Mouse (Mus musculus): ENCODE measurements around the gene Carns1. TPM values are rescaled to one million over a fixed set of nuclear protein-coding genes. Genes with fewer than 3 reads are reported as not detected.
A peak's percentile ranks its signal among the peaks of the same experiment; 100 is the strongest.

The Carns1 gene
- polyA plus RNA-seq, 1 experiment from 2014 or later: 2.0 TPM

DNA sequence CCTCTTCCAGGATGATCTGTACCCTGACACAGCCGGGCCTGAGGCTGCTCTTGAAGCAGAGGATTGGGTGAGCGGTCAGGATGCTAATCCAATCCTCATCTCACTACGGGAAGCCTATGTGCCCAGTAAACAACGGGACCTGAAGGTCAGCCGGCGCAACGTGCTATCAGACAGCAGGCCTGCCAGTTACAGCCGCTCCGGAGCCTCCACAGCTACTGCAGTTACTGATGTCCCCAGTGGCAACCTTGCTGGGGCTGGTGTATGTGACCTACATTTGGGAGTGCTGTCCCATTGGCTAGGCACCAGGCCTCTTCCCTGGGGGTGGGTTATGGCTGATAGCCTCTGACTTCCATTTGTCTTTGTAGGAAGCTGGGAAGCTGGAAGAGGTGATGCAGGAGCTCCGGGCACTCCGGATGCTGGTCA is 22.0 kb downstream of the Carns1 start, which contains the start of gene Ptprcap:
Gene Ptprcap (plus strand): TSS at position 373 of the 423 bp plus-strand sequence.
- H3K4me2 ChIP-seq (ENCODE audit: low read depth, low read length): no peak within 1 kb of the TSS
- no peak within 1 kb of the TSS for H3K27ac ChIP-seq (replicated peaks; ENCODE audit: low read depth, low read length)
- H3K9me3 ChIP-seq (replicated peaks; ENCODE audit: control insufficient read depth, low read length): no peaks in the 10 kb centered on the region
- no peaks in the 10 kb centered on the region for H3K27me3 ChIP-seq (ENCODE audit: control insufficient read depth, insufficient read depth, low read length)
- WGBS: 72% methylated on average over 11 of the region's 11 CpGs
- ATAC-seq (replicated peaks; ENCODE audit: insufficient number of reproducible peaks, low FRiP score, low TSS enrichment, low read depth): no peak
- H3K9ac ChIP-seq (replicated peaks; ENCODE audit: low read length): no peak within 1 kb of the TSS
- H3K4me1 ChIP-seq (ENCODE audit: control insufficient read depth, insufficient read depth, low read length): peaks cover 4% of the 10 kb centered on the region
- H3K36me3 ChIP-seq (replicated peaks; ENCODE audit: control insufficient read depth, insufficient read depth, low read depth, low read length): no peaks in the 10 kb centered on the region; the same call in none of the 2 replicates
- DNase-seq (ENCODE audit: low spot score): no peak
- H3K4me3 ChIP-seq (ENCODE audit: low read depth, low read length): no peak within 1 kb of the TSS

DNA sequence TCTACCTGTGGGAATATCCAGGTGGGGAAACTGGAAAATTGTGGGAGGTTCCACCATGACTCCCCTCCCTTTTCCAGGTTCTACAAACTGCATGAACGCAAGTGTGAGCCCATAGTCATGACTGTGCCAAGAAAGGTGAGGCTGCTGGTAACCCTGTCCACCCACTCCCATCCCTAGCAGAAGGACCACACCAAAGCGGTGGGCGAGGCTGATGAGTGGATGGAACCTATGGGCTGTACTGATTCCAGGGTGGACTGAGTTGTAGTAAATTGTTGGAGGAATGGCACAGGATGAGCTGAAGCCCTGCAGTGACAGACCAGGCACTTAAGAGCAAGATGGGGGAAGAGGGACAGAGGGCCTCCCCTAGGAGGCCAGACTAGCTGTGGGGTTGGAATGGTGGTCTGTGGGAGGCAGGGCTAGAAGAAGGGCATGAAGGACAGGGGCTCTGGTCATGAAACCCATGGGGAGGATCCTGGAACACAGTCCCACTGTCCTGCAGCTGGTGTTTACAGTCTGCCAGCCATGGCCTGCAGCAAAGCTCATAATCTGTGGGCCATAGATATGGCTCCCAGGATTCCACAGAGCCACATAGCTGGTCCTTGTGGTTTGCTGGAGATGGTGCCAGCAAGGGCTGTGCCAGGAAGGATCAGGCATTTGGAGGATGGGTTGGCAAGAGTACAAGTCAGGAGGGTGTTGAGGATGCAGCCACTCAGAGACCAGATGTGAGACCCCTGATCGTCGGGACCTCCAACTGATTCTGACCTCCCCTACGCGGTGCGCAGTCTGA is 22.6 kb downstream of the Carns1 start:
- Histone ChIP-seq H3K9ac (replicated peaks; ENCODE audit: low read length) (no peak overlapping the region), H3K4me3 (ENCODE audit: low read depth, low read length) (no peak overlapping the region), H3K4me1 (ENCODE audit: control insufficient read depth, insufficient read depth, low read length) (peaks cover 4% of the 10 kb centered on the region), H3K4me2 (ENCODE audit: low read depth, low read length) (no peak overlapping the region), H3K27me3 (ENCODE audit: control insufficient read depth, insufficient read depth, low read length) (no peaks in the 10 kb centered on the region), H3K9me3 (replicated peaks; ENCODE audit: control insufficient read depth, low read length) (no peaks in the 10 kb centered on the region), H3K27ac (replicated peaks; ENCODE audit: low read depth, low read length) (no peak overlapping the region), H3K36me3 (replicated peaks; ENCODE audit: control insufficient read depth, insufficient read depth, low read depth, low read length) (no peaks in the 10 kb centered on the region; the same call in none of the 2 replicates)
- WGBS: 82% methylated on average over 8 of the region's 8 CpGs
- DNase-seq (ENCODE audit: low spot score) (no peak), ATAC-seq (replicated peaks; ENCODE audit: insufficient number of reproducible peaks, low FRiP score, low TSS enrichment, low read depth) (no peak)

DNA sequence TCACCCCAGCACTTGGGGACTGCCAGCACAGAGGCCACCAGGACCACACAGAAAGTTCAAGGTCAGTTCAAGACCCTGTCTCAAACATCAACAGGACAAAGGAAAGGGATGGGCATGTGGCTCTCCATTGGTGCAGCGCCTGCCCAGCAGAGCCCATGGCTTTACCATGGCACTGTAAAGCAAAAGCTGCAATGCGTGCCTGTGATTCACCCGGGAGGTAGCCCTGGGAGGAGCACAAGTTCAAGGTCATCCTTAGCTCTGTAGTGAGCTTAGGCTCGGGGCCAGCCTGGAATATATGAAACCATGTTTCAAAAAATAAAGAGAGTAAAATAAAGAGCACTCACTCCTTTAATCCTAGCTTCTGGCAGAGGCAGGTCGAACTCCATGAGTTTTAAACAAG is 23.4 kb downstream of the Carns1 start:
- ATAC-seq (replicated peaks; ENCODE audit: insufficient number of reproducible peaks, low FRiP score, low TSS enrichment, low read depth) (no peak), DNase-seq (ENCODE audit: low spot score) (no peak)
- no peaks in the 10 kb centered on the region; the same call in none of the 2 replicates for H3K36me3 ChIP-seq (replicated peaks; ENCODE audit: control insufficient read depth, insufficient read depth, low read depth, low read length)
- no peak overlapping the region for H3K4me2 ChIP-seq (ENCODE audit: low read depth, low read length)
- H3K9me3 ChIP-seq (replicated peaks; ENCODE audit: control insufficient read depth, low read length): no peaks in the 10 kb centered on the region
- no peak overlapping the region for H3K9ac ChIP-seq (replicated peaks; ENCODE audit: low read length)
- H3K4me3 ChIP-seq (ENCODE audit: low read depth, low read length): no peak overlapping the region
- H3K27ac ChIP-seq (replicated peaks; ENCODE audit: low read depth, low read length): no peak overlapping the region
- peaks cover 4% of the 10 kb centered on the region for H3K4me1 ChIP-seq (ENCODE audit: control insufficient read depth, insufficient read depth, low read length)
- WGBS: 90% methylated on average over 5 of the region's 5 CpGs
- no peaks in the 10 kb centered on the region for H3K27me3 ChIP-seq (ENCODE audit: control insufficient read depth, insufficient read depth, low read length)

DNA sequence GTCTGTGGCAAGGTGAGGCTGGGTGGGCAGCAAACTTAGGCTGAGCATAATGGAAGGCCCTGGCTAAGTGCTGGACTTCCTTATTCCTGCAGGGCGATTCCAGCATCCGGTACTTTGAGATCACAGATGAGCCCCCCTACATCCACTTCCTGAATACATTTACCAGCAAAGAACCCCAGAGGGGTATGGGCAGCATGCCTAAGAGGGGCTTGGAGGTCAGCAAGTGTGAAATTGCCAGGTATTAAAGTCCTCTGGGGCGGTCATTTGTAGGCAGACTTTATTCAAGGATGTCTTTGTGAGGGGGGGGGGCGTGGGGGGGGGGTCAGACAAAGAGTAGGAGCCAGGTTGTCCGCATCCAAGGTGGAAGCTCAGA is 23.8 kb downstream of the Carns1 start:
- no peaks in the 10 kb centered on the region; the same call in none of the 2 replicates for H3K36me3 ChIP-seq (replicated peaks; ENCODE audit: control insufficient read depth, insufficient read depth, low read depth, low read length)
- H3K4me1 ChIP-seq (ENCODE audit: control insufficient read depth, insufficient read depth, low read length): peaks cover 4% of the 10 kb centered on the region
- H3K4me3 ChIP-seq (ENCODE audit: low read depth, low read length): no peak overlapping the region
- 81% methylated on average over 5 of the region's 5 CpGs for WGBS
- no peak overlapping the region for H3K9ac ChIP-seq (replicated peaks; ENCODE audit: low read length)
- DNase-seq (ENCODE audit: low spot score): no peak
- H3K27me3 ChIP-seq (ENCODE audit: control insufficient read depth, insufficient read depth, low read length): no peaks in the 10 kb centered on the region
- H3K4me2 ChIP-seq (ENCODE audit: low read depth, low read length): no peak overlapping the region
- no peak overlapping the region for H3K27ac ChIP-seq (replicated peaks; ENCODE audit: low read depth, low read length)
- no peaks in the 10 kb centered on the region for H3K9me3 ChIP-seq (replicated peaks; ENCODE audit: control insufficient read depth, low read length)
- ATAC-seq (replicated peaks; ENCODE audit: insufficient number of reproducible peaks, low FRiP score, low TSS enrichment, low read depth): no peak

DNA sequence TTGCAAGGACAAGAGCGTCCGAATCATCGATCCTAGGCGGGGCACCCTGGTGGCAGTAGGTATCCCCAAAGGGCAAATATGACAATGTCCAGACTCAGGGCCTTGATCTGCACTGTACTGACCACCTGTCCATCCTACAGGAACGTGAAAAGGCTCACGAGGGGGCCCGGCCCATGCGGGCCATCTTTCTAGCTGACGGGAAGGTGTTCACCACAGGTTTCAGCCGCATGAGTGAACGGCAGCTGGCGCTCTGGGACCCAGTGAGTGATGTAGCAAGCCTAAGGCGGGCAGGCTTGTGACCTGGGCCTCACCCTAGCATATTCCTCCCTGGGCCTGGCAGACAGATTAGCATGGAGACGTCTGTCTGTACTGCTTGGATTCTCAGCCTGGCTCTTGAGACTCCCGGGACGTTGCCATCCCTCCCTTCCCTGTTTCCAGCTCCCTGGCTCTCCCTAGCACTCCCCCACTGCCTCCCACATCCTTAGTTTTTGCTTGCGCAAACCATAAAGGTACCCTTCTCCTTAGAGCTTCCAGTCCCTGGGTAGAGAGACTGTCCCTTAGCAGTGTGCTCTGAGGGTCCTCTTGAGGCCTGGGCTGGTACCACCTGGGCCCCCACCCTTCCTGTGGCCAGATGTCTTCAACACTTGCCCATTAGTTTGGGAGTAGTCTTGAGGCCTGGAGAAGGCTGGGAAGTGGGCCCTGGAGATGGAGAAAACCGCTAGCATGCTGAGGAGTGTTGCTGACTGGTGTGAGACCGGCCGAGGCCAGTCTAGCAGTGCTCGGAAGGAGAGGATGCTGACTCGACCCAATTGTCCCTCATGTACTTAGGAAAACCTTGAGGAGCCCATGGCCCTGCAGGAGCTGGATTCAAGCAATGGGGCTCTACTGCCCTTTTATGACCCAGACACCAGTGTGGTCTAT is 24.5 kb downstream of the Carns1 start:
- 90% methylated on average over 22 of the region's 22 CpGs for WGBS
- Histone ChIP-seq H3K27me3 (ENCODE audit: control insufficient read depth, insufficient read depth, low read length) (no peaks in the 10 kb centered on the region), H3K4me3 (ENCODE audit: low read depth, low read length) (no peak overlapping the region), H3K4me1 (ENCODE audit: control insufficient read depth, insufficient read depth, low read length) (peaks cover 4% of the 10 kb centered on the region), H3K36me3 (replicated peaks; ENCODE audit: control insufficient read depth, insufficient read depth, low read depth, low read length) (no peaks in the 10 kb centered on the region), H3K9me3 (replicated peaks; ENCODE audit: control insufficient read depth, low read length) (no peaks in the 10 kb centered on the region), H3K4me2 (ENCODE audit: low read depth, low read length) (no peak overlapping the region), H3K9ac (replicated peaks; ENCODE audit: low read length) (no peak overlapping the region), H3K27ac (replicated peaks; ENCODE audit: low read depth, low read length) (no peak overlapping the region)
- ATAC-seq (replicated peaks; ENCODE audit: insufficient number of reproducible peaks, low FRiP score, low TSS enrichment, low read depth): no peak
- no peak for DNase-seq (ENCODE audit: low spot score)

DNA sequence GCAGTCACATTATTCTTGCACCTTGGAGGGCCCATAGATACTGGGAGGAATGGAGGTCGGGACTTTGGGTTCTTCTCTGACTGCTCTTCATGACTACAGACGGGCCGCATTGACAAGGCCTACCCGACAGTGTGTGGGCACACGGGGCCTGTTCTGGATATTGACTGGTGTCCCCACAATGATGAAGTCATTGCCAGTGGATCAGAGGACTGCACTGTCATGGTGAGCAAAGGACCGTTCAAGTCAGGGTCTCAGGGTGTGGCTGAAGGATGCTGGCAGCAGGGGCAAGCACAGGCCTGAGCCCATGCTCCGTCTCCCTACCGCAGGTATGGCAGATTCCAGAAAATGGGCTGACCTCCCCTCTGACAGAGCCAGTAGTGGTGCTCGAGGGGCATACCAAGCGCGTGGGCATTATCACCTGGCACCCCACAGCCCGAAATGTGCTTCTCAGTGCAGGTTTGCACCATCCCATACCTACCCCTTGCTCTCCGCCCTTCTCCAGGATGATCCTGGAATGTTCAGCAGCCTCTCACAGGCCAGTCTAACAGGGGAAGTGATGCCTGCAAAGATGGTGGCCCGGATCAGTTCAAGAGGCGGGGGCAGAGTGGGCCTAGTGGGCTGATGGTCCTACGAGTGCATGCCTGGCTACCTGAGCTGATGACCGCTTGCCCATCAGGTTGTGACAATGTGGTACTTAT is 25.4 kb downstream of the Carns1 start:
- H3K9me3 ChIP-seq (replicated peaks; ENCODE audit: control insufficient read depth, low read length): no peaks in the 10 kb centered on the region
- no peak overlapping the region for H3K4me3 ChIP-seq (ENCODE audit: low read depth, low read length)
- no peak overlapping the region for H3K9ac ChIP-seq (replicated peaks; ENCODE audit: low read length)
- ATAC-seq (replicated peaks; ENCODE audit: insufficient number of reproducible peaks, low FRiP score, low TSS enrichment, low read depth) (no peak), DNase-seq (ENCODE audit: low spot score) (no peak)
- H3K4me2 ChIP-seq (ENCODE audit: low read depth, low read length): no peak overlapping the region
- 94% methylated on average over 17 of the region's 17 CpGs for WGBS
- no peaks in the 10 kb centered on the region for H3K27me3 ChIP-seq (ENCODE audit: control insufficient read depth, insufficient read depth, low read length)
- H3K27ac ChIP-seq (replicated peaks; ENCODE audit: low read depth, low read length): no peak overlapping the region
- peaks cover 4% of the 10 kb centered on the region for H3K4me1 ChIP-seq (ENCODE audit: control insufficient read depth, insufficient read depth, low read length)
- H3K36me3 ChIP-seq (replicated peaks; ENCODE audit: control insufficient read depth, insufficient read depth, low read depth, low read length): no peaks in the 10 kb centered on the region

DNA sequence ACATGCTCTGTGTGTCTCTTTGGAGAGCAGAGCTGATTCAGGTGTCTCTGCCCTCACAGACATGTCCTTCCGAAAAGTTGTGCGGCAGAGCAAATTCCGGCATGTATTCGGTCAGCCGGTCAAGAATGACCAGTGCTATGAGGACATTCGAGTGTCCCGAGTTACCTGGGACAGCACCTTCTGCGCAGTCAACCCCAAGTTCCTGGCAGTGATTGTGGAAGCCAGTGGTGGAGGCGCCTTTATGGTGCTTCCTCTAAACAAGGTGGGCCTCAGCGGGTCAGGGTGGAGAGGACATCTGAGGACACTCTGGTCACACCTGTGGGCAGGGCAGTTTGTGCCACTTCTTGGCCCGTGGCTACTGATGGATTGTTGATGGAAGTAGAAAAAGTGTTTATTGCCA is 26.0 kb downstream of the Carns1 start:
- H3K9me3 ChIP-seq (replicated peaks; ENCODE audit: control insufficient read depth, low read length): no peaks in the 10 kb centered on the region
- ATAC-seq (replicated peaks; ENCODE audit: insufficient number of reproducible peaks, low FRiP score, low TSS enrichment, low read depth) (no peak), DNase-seq (ENCODE audit: low spot score) (no peak)
- H3K36me3 ChIP-seq (replicated peaks; ENCODE audit: control insufficient read depth, insufficient read depth, low read depth, low read length): no peaks in the 10 kb centered on the region
- peaks cover 4% of the 10 kb centered on the region for H3K4me1 ChIP-seq (ENCODE audit: control insufficient read depth, insufficient read depth, low read length)
- peak overlapping the region; percentile 84 for H3K4me2 ChIP-seq (ENCODE audit: low read depth, low read length)
- 90% methylated on average over 11 of the region's 11 CpGs for WGBS
- H3K4me3 ChIP-seq (ENCODE audit: low read depth, low read length): peak overlapping the region; percentile 73
- H3K27me3 ChIP-seq (ENCODE audit: control insufficient read depth, insufficient read depth, low read length): no peaks in the 10 kb centered on the region
- no peak overlapping the region for H3K27ac ChIP-seq (replicated peaks; ENCODE audit: low read depth, low read length)
- peak overlapping the region; percentile 78 for H3K9ac ChIP-seq (replicated peaks; ENCODE audit: low read length)

Data from embryonic facial prominence, embryonic 11.5 days (tissue).